Mouse (Mus musculus): ENCODE results near the gene Lin52.

GRCm38 (mm10) chr12:84407874-84408818 is 43.1 kb upstream of the Lin52 start:
- no peak for TF ChIP-seq GATA1 (IDR thresholded peaks at IDR 0.05; ENCODE audit: borderline replicate concordance, low read length)
- TF ChIP-seq FLI1 (IDR thresholded peaks at IDR 0.05; ENCODE audit: low read length), result no peak
